In genomic region chr12:44675003-44675402, GRCm38 (mm10) we compare ENCODE assay signal across 12 mouse cellular contexts.
A peak's percentile ranks its signal among the peaks of the same experiment; 100 is the strongest.
DNase-seq lines count a peak whose midpoint lies in the region; ATAC-seq and TF ChIP-seq lines count a peak whose summit lies in the region.
"Had no signal": no experiment of that assay in that cellular context is flagged by ENCODE, and none has a peak within 500 bp of the region (broad histone marks: within the 10 kb centered on the region; RNA-seq: fewer than 3 reads in every experiment).

No protein-coding gene starts in this region.

- no peak for ATAC-seq in kidney, embryonic 14.5 days (ENCODE audit: low FRiP score, low TSS enrichment)
- ATAC-seq in kidney, postnatal 0 days (replicated peaks; ENCODE audit: low FRiP score, low read depth), result no peak
- no peak for ATAC-seq in liver, postnatal 0 days
- ATAC-seq: activated CD4-positive, CD25-positive, alpha-beta regulatory T cell, adult 4 months had no signal

- no peak overlapping the region for H3K4me3 ChIP-seq in kidney, embryonic 14.5 days (ENCODE audit: low read length)
- no peak overlapping the region for H3K4me3 ChIP-seq in MEL (ENCODE audit: control insufficient read depth in 1 of 2, insufficient read depth in 1 of 2, low read depth in 2 of 2, low read length in 2 of 2)
- no peak overlapping the region for H3K4me3 ChIP-seq in kidney, postnatal 0 days (replicated peaks; ENCODE audit: low read depth, low read length)
- H3K4me3 ChIP-seq in liver, postnatal 0 days (ENCODE audit: low read depth, low read length), result no peak overlapping the region
- H3K4me3 ChIP-seq: embryonic facial prominence, embryonic 13.5 days; megakaryocyte, embryonic 14.5 days; stomach, embryonic 15.5 days had no signal

- H3K27ac ChIP-seq in kidney, embryonic 14.5 days (ENCODE audit: low read depth, low read length), result no peak overlapping the region
- no peak overlapping the region for H3K27ac ChIP-seq in MEL (ENCODE audit: control insufficient read depth, low read depth, low read length)
- no peak overlapping the region for H3K27ac ChIP-seq in kidney, postnatal 0 days
- no peak overlapping the region for H3K27ac ChIP-seq in liver, postnatal 0 days (ENCODE audit: low read depth)
- H3K27ac ChIP-seq: embryonic facial prominence, embryonic 13.5 days; stomach, embryonic 15.5 days had no signal

- H3K36me3 ChIP-seq in kidney, embryonic 14.5 days (ENCODE audit: control insufficient read depth, insufficient read depth, low read length), result no peaks in the 10 kb centered on the region
- no peaks in the 10 kb centered on the region for H3K36me3 ChIP-seq in MEL (ENCODE audit: control insufficient read depth in 1 of 2, insufficient read depth in 2 of 2, low read length in 2 of 2)
- no peaks in the 10 kb centered on the region for H3K36me3 ChIP-seq in kidney, postnatal 0 days (ENCODE audit: insufficient read depth, low read length)
- no peaks in the 10 kb centered on the region for H3K36me3 ChIP-seq in liver, postnatal 0 days (replicated peaks; ENCODE audit: insufficient read depth, low read length)
- H3K36me3 ChIP-seq: embryonic facial prominence, embryonic 13.5 days; stomach, embryonic 15.5 days had no signal

- H3K27me3 ChIP-seq in kidney, embryonic 14.5 days (ENCODE audit: control insufficient read depth, insufficient read depth, low read length), result no peaks in the 10 kb centered on the region
- no peaks in the 10 kb centered on the region for H3K27me3 ChIP-seq in MEL (ENCODE audit: control insufficient read depth in 1 of 2, insufficient read depth in 2 of 2, low read length in 2 of 2)
- no peaks in the 10 kb centered on the region for H3K27me3 ChIP-seq in kidney, postnatal 0 days (ENCODE audit: insufficient read depth, low read length)
- H3K27me3 ChIP-seq in liver, postnatal 0 days (ENCODE audit: insufficient read depth, low read length), result no peaks in the 10 kb centered on the region
- H3K27me3 ChIP-seq: embryonic facial prominence, embryonic 13.5 days; megakaryocyte, embryonic 14.5 days; stomach, embryonic 15.5 days had no signal

- peak; percentile 22 for DNase-seq in adrenal gland, postnatal 10 days
- no peak for DNase-seq in adrenal gland, postnatal 25 days
- DNase-seq in kidney, adult 8-10 months, result peak; percentile 6 to 28
- peak; percentile 1 for DNase-seq in MEL (ENCODE audit: low read depth, low spot score)
- DNase-seq in kidney, postnatal 0 days (ENCODE audit: low spot score), result peak; percentile 13
- DNase-seq in gastrocnemius, postnatal 25 days, result no peak
- no peak for DNase-seq in liver, postnatal 0 days

- no peaks in the 10 kb centered on the region for H3K4me1 ChIP-seq in kidney, embryonic 14.5 days (ENCODE audit: control insufficient read depth, insufficient read depth, low read length)
- no peaks in the 10 kb centered on the region for H3K4me1 ChIP-seq in MEL (ENCODE audit: control insufficient read depth in 1 of 2, insufficient read depth in 2 of 2, low read length in 2 of 2)
- no peaks in the 10 kb centered on the region for H3K4me1 ChIP-seq in kidney, postnatal 0 days (replicated peaks; ENCODE audit: insufficient read depth, low read length)
- no peaks in the 10 kb centered on the region for H3K4me1 ChIP-seq in liver, postnatal 0 days (ENCODE audit: insufficient read depth)
- H3K4me1 ChIP-seq: embryonic facial prominence, embryonic 13.5 days; megakaryocyte, embryonic 14.5 days; stomach, embryonic 15.5 days had no signal

- no peaks in the 10 kb centered on the region for H3K79me2 ChIP-seq in MEL (ENCODE audit: control insufficient read depth, insufficient read depth, low read length, poor library complexity)

- TF ChIP-seq RAD21 in MEL (IDR thresholded peaks at IDR 0.05; ENCODE audit: low read depth, low read length), result no peak

- no peak for TF ChIP-seq EP300 in MEL (IDR thresholded peaks at IDR 0.05; ENCODE audit: low read depth in 1 of 2, low read length in 2 of 2)
- no peak for TF ChIP-seq EP300 in liver, postnatal 0 days (IDR thresholded peaks at IDR 0.05; ENCODE audit: low read depth)

- peak in 1 of 3 experiments; percentile 9; a peak in 1 of 6 replicates for TF ChIP-seq CTCF in MEL (IDR thresholded peaks at IDR 0.05 in 2 of 3, conservative IDR thresholded peaks at IDR 0.05 in 1 of 3; ENCODE audit: control insufficient read depth in 1 of 3, insufficient read depth in 1 of 3, low read depth in 2 of 3, low read length in 3 of 3, poor library complexity in 1 of 3, severe bottlenecking in 1 of 3)
- TF ChIP-seq CTCF in kidney, postnatal 0 days (IDR thresholded peaks at IDR 0.05; ENCODE audit: low read depth), result peak; percentile 42; the same call in 1 of the 2 replicates
- TF ChIP-seq CTCF in liver, postnatal 0 days (IDR thresholded peaks at IDR 0.05; ENCODE audit: low read depth), result no peak

- no peak for TF ChIP-seq POLR2A in MEL (IDR thresholded peaks at IDR 0.05; ENCODE audit: control insufficient read depth in 1 of 2, insufficient read depth in 1 of 2, low read depth in 1 of 2, low read length in 2 of 2, poor library complexity in 1 of 2)

- no peaks in the 10 kb centered on the region for H3K9me3 ChIP-seq in kidney, embryonic 14.5 days (ENCODE audit: control insufficient read depth, low read length)
- no peaks in the 10 kb centered on the region for H3K9me3 ChIP-seq in MEL (replicated peaks; ENCODE audit: insufficient read depth, low read length)
- no peaks in the 10 kb centered on the region for H3K9me3 ChIP-seq in kidney, postnatal 0 days (replicated peaks; ENCODE audit: low read length)
- no peaks in the 10 kb centered on the region for H3K9me3 ChIP-seq in liver, postnatal 0 days (ENCODE audit: low read length)
- H3K9me3 ChIP-seq: embryonic facial prominence, embryonic 13.5 days; megakaryocyte, embryonic 14.5 days; stomach, embryonic 15.5 days had no signal

- H3K9ac ChIP-seq in kidney, embryonic 14.5 days (ENCODE audit: low read depth, low read length), result no peak overlapping the region
- no peak overlapping the region for H3K9ac ChIP-seq in MEL (ENCODE audit: control insufficient read depth, low read depth, low read length, poor library complexity, severe bottlenecking)
- H3K9ac ChIP-seq in kidney, postnatal 0 days (ENCODE audit: low read depth, low read length), result no peak overlapping the region
- H3K9ac ChIP-seq in liver, postnatal 0 days (replicated peaks), result no peak overlapping the region
- H3K9ac ChIP-seq: embryonic facial prominence, embryonic 13.5 days; stomach, embryonic 15.5 days had no signal

- no peak overlapping the region for H3K4me2 ChIP-seq in kidney, embryonic 14.5 days (replicated peaks; ENCODE audit: low read depth, low read length)
- no peak overlapping the region for H3K4me2 ChIP-seq in kidney, postnatal 0 days (ENCODE audit: low read length)
- H3K4me2 ChIP-seq in liver, postnatal 0 days (ENCODE audit: low read depth, low read length), result no peak overlapping the region
- H3K4me2 ChIP-seq: embryonic facial prominence, embryonic 13.5 days; stomach, embryonic 15.5 days had no signal

TF ChIP-seq in MEL, 35 proteins besides CTCF, POLR2A, EP300 and RAD21:
- TF ChIP-seq SMC3 (IDR thresholded peaks at IDR 0.05; ENCODE audit: low read depth, low read length), result 0 out of 2 replicates have a peak, but pooled peaks have one; percentile 11
- TF ChIP-seq POLR2AphosphoS2 (IDR thresholded peaks at IDR 0.05; ENCODE audit: low read length), result no peak
- no peak for TF ChIP-seq GABPA (IDR thresholded peaks at IDR 0.05; ENCODE audit: low read depth, low read length)
- TF ChIP-seq MAX (IDR thresholded peaks at IDR 0.05; ENCODE audit: low read length), result no peak
- TF ChIP-seq NELFE (IDR thresholded peaks at IDR 0.05; ENCODE audit: low read depth, low read length), result no peak
- no peak for TF ChIP-seq HCFC1 (IDR thresholded peaks at IDR 0.05; ENCODE audit: low read depth, low read length)

Comparison
In these comparisons a context has a peak if more than half of its experiments do, and no peak if none do; other contexts are left out.
1. DNase-seq: peak in adrenal gland, postnatal 10 days (single experiment), kidney, adult 8-10 months (2 of 2), MEL (single experiment) and kidney, postnatal 0 days (single experiment); none in adrenal gland, postnatal 25 days (single experiment), gastrocnemius, postnatal 25 days (single experiment) and liver, postnatal 0 days (single experiment).